Mouse (Mus musculus): ENCODE results near the gene AC161166.1.
"Not testable (repeated sequence)": the region's sequence is repeated elsewhere in the genome, so short reads cannot be mapped to it uniquely, and the experiment has no call there.

AC161166.1 gene

DNA sequence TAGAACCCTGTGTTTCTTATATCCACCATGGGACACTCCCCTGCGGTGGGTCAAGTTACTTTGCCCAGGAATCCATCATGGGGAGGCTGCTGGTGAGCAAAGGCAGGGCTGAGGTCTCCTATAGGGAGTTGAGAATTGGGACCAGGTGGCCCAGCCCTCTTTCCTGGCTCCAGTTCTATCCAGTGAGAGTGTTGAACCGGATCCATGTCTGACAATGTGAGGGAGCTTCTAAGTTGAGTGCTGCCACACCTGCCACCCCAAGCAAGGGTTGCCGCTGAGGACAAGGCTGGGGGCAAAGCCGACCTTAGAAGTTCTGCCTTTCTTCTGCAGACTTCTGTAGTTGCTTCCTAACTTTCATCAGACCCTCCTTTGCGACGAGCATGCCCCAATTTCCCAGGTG, 29.0 kb downstream of the AC161166.1 start:
- DNase-seq = not testable (repeated sequence)

DNA sequence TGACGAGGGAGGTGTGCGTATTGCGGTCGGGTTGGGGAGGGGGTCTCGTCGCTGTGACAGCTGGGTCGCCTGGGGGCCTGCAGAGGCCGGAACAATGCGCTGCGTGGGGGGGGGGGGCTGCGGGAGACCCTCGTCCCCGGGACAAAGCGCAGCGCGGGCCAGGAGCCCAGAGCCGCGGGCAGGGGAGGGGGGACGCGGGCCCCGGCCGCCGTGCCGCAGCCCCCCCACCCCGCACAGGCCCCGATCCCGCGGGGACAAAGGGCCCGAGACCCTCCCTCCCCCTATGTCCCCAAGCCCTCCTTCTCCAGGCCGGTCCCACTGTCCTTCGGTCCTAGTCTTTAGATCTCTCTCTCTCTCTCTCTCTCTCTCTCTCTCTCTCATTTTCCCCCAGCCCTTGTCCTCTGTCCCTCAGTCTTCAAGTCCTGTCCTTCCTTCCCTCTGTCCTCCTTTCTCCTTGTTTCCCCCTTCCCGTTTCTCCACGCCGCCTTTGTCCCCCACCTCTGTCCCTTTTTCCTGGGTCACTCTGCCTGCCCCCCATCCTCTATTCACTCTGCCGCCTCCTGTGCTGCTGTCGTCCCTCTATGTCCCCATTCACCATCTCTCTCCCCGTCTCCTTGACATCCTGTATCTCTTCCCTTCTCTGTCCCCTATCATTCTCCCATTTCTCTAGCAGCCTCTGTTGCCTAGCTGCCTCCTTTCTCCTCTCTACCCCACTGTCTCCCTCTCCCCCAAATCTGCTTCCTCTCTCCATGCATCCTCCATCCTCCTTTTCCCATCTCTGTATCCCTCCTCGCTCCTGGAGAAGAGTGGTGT, 29.8 kb downstream of the AC161166.1 start:
- no peak for DNase-seq

- peak; percentile 69 for DNase-seq
These were observed 30.6 kb downstream of the AC161166.1 start, which contains the start of gene Cadm4 for GRCm38 (mm10) chr7:24481474-24482207. TSS of gene Cadm4 (plus strand) at chr7:24482023.

DNA sequence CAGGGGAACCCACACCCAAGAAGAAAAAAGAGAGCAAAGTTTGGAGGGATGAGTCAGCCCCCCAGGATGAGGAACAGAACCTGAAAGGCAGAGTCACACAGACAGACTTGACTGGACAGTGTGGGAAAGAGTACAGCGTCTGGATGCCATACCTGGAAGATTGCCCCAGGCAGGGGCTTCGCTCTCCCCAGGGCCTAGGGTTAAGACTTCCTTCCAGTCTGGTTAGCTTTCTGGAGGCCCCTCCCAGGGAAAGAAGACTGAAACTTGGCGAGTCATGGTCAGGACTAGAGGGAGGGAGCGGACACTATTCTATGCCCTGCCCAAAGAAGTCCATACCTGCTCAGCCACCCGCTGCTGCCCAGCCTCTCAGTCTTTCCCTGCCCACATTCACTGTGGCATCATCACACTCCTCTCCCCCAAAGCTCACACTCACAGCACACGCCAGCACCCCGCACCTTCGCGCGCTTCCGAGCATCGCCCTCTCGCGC, 31.2 kb downstream of the AC161166.1 start:
- no peak for DNase-seq

GRCm38 (mm10) chr7:24480121-24480941, 31.9 kb downstream of the AC161166.1 start:
- no peak for DNase-seq

- no peak for DNase-seq
These were observed 32.6 kb downstream of the AC161166.1 start for GRCm38 (mm10) chr7:24479685-24480084.

DNA sequence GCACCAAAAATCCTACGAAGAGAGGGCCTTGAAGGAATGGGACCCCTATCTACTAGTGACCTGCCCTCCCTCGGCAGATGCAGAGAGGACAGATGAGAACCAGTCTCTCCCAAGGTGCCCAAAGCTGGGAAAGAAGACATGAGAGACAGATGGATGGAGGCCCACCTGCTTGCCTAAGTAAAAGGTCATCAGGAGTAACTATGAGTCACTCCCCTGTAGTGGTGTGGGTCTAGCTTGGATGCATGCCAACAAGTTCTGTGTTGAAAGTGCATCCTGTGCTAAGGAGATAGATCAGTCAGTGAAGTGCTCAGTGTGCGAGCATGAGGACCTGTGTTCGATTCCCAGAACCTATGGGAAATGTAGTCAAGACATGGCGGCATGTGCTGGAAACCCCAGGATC, 33.3 kb downstream of the AC161166.1 start:
- DNase-seq = no peak

GRCm38 (mm10) chr7:24476856-24477255, 35.4 kb downstream of the AC161166.1 start:
- DNase-seq = no peak

DNA sequence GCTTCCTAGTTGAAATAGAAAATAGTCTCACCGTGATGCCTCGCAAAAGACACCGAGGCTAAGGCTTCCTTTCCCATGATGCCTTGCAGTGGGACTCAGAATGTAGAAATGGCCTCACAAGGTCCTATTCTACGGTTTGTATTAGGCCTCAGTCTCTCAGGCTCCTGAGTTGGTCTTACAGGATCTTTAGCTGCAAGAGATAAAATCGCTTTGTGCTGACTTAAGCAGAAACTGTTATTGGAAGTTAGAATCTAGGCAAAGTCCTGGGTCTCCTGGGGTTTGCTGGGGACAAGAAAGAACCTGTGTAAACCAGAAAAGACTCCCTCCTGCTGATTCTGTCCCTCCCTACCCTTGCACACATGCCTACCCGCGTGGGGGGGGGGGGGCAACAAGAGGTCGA, 35.9 kb downstream of the AC161166.1 start:
- no peak for DNase-seq

DNA sequence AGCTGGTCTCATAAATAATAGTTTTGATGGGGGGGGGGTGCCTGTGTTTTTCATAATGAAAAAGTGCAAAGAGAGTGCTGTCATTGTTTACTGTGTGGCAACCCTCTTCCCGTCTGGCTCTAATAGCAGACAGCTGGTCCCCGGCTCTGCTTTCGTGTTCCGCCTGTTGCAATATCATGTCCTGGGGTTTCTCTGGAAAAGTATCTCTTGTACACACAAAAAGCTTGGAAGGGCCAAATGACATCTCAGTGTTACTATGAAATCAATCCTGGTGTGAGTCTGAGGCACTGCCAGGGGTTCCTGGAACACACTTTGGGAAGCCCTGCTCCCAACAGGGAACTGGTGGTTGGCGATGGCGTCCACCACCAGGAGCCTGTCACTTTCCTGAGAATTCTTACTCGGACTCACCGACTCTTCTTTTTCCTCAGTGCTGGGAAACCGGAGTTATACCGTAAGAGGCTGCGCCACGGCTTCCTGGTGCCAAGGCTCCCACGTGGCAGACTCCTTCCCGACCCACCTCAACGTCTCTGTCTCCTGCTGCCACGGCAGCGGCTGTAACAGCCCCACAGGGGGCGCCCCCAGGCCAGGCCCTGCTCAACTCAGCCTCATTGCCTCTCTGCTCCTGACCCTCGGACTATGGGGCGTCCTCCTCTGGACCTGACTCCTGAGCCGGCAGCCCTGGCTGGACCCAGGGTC, 37.3 kb downstream of the AC161166.1 start:
- DNase-seq = no peak

DNA sequence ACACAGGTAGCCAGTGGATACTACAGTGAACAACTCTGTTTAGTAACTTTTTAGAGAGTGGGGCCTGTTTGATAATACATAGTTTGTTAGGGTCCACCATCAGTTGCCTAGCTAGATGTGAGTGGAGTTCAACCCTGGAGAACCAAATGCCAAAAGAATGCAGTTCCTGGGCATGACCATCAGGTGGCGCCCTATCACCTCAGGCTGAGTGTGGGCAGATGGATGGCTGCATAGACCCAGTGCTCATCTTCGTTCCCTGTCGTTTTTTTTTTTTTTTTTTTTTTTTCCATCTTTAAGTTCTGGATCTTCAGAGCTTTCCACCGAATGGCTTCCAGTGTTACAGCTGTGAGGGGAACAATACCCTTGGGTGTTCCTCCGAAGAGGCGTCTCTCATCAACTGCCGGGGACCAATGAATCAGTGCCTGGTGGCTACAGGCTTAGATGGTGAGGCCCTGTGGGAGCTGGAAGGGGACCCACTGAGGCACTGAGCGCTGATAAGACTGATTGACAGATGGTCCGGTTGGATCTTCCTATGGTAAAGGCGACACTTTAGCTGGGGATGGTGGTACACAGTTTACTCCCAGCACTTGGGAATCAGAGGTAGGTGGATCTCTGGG, 38.2 kb downstream of the AC161166.1 start:
- peak; percentile 69 for DNase-seq

- DNase-seq = peak; percentile 57
These were observed 39.3 kb downstream of the AC161166.1 start for GRCm38 (mm10) chr7:24472937-24473336.

DNA sequence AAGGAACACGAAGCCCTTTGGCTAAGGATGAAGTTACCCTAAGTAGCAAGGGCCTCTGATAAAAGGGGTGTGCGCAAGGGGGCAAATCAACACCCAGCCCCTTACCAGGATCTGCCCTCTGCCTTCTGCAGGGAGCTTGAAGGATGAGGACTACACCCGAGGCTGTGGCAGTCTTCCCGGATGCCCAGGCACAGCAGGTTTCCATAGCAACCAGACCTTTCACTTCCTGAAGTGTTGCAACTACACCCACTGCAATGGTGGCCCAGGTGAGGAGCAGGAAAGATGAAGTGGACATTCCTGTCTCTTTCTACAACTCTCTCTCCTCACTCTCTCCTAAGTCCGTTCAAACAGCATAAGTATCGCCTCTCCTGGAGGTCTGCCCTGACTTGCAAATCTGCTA, 39.8 kb downstream of the AC161166.1 start:
- no peak for DNase-seq

DNA sequence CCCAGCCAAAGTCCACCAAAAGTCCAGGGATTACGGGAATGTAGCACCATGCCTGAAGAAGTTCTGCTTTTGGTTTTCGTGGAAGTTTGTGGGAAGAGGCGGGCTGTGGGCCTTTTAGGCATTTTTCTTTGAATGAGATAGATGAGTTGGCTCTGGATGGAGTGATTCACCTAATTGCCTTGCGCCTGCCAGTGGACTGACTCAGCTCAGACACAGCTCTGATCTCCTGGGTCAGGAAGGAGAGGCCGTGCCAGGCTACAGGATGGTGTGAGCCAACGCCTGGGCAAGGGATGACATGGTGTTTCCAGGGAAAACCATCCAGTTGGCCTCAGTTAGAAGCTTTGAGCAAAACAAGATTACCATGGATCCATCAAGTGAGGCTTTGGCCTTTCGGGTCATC, 41.9 kb downstream of the AC161166.1 start:
- DNase-seq = peak; percentile 40

DNA sequence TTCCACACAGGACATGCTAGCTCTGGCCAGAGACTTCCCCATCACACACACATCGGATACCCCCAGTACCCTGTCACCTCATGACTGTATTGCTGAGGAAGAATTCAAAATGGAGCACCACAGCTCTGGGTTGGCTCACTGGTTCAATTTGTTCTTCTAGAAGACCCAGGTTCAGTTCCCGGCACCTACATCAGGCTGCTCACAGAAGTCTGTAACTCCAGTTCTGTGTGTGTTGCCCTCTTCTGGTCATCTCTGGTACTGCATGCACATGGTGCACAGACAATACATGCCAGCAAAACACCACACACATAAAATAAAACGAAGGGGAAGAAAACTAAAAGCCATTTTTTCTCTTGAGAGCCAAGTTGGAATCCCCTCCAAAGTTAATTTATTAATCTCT, 43.1 kb downstream of the AC161166.1 start:
- peak; percentile 37 for DNase-seq

- no peak for DNase-seq
These were observed 44.4 kb downstream of the AC161166.1 start for GRCm38 (mm10) chr7:24467886-24468285.

- DNase-seq = no peak
These were observed 45.4 kb downstream of the AC161166.1 start for GRCm38 (mm10) chr7:24466835-24467234.

DNA sequence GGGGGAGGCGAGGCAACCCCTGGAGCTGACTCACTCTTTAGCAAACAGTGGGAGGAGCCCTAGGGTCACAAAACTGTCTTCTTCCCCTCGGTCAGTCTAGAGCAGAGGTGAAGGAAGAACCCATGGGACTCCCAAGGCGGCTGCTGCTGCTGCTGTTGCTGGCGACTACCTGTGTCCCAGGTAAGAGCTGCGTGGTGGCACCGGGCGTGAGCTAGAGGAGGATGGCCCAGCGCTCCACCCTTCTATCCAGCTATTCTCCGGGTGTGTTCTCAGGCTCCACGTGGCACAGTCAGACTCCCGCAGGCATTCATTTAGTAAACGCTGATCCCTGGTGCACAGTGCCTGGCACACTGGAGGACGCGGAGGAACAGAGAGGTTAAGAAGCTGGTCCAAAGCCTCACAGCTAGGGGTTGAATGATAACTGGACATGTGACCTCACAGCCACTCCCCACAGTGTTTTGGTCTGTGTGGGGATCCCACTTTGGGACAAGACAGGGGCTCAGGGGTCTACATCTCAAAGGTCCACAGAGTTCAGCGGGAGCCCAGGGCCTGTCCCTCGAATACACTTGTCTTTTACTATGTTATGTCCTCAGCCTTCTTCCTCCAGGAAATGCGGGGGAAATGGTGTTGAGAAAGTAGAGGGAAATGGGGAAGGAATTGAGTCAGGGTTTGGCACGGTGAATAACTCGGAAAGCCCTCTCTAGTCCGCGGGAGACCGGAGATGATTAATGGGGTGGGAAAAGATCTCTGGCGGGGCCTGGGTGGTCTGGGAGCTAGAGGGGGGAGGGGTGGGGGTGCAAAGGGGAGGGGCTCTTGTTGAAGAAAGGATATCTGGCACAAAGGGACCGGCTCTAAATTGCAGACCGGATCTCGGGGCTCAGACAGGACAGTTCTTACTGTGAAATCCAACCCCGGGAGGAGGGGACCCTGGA, 49.6 kb downstream of the AC161166.1 start, which contains the start of gene Plaur:
TSS of gene Plaur (plus strand) at position 97 of the 932 bp plus-strand sequence.
- peak; percentile 79 for DNase-seq

DNA sequence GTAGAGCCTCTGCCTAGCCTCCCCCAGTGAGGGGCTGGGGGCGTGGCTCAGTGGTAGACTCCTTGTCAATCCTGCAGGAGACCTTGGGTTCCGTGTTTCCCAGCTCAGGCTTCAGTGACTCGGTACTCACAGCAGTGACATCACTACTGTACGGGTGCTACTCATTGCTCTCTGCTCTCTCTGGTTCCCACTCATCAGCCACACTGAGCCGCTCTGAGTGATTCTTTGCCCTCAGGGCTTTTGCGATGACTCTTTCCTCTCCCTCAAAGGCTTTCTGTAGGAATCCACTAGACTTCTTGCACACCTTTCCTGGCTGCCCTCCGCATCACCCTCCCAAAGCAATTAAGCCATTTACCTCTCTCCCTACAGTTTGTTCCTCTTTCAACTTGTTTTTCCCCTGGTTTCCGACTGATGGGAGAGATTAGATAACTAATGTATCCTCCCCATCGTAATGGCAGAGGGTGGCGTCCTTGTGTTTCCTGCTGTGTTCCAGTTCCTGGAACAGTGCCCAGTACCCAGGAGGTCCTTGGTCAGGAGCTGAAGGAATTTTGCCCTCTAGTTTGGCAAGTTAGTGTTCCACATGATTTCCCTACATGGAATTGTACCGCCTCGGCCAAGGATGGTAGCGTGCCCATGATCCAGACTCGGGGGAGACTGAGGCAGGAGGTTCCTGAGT, 50.7 kb downstream of the AC161166.1 start:
- DNase-seq = peak; percentile 84

Data from lung, postnatal 36 days (tissue).